In genomic region chr6:95552339-95552950, GRCm38 (mm10) we compare ENCODE assay signal across 18 mouse cellular contexts.
DNase-seq lines count a peak whose midpoint lies in the region; ATAC-seq lines count a peak whose summit lies in the region.
"Had no signal": no experiment of that assay in that cellular context is flagged by ENCODE, and none has a peak within 500 bp of the region (broad histone marks: within the 10 kb centered on the region; RNA-seq: fewer than 3 reads in every experiment).

No protein-coding gene starts in this region.

- 71% methylated on average over 6 of the region's 6 CpGs for WGBS in hindbrain, embryonic 10.5 days
- 72% methylated on average over 6 of the region's 6 CpGs for WGBS in hindbrain, embryonic 13.5 days

- peak overlapping the region; percentile 12; the same call in 1 of the 2 replicates for H3K27ac ChIP-seq in hindbrain, embryonic 10.5 days
- H3K27ac ChIP-seq in hindbrain, embryonic 13.5 days = no peak overlapping the region
- H3K27ac ChIP-seq: limb, embryonic 12.5 days; liver, embryonic 14.5 days; neural tube, embryonic 13.5 days had no signal

- DNase-seq in hindbrain, embryonic 10.5 days (ENCODE audit: low spot score) = no peak
- DNase-seq in spleen, postnatal 36 days (ENCODE audit: low spot score in 2 of 2) = peak; percentile 22 to 37
- DNase-seq in spleen, postnatal 14 days (ENCODE audit: low spot score in 2 of 2) = no peak
- DNase-seq in adrenal gland, postnatal 14 days = no peak
- no peak for DNase-seq in urinary bladder, postnatal 14 days (ENCODE audit: low spot score)
- DNase-seq: adrenal gland, postnatal 25 days; cerebellum, postnatal 10 days; forebrain, postnatal 0 days; gastrocnemius, postnatal 25 days; kidney, postnatal 25 days; layer of hippocampus, postnatal 36 days; right cerebral cortex, postnatal 4 days had no signal

- no peak overlapping the region for H3K9ac ChIP-seq in hindbrain, embryonic 13.5 days
- H3K9ac ChIP-seq: forebrain, postnatal 0 days; limb, embryonic 12.5 days; liver, embryonic 14.5 days; neural tube, embryonic 13.5 days had no signal

- no peaks in the 10 kb centered on the region for H3K36me3 ChIP-seq in hindbrain, embryonic 10.5 days
- H3K36me3 ChIP-seq in hindbrain, embryonic 13.5 days = no peaks in the 10 kb centered on the region
- H3K36me3 ChIP-seq: limb, embryonic 12.5 days; neural tube, embryonic 13.5 days had no signal

- H3K9me3 ChIP-seq in hindbrain, embryonic 10.5 days = no peaks in the 10 kb centered on the region
- no peaks in the 10 kb centered on the region for H3K9me3 ChIP-seq in hindbrain, embryonic 13.5 days
- H3K9me3 ChIP-seq: limb, embryonic 12.5 days; neural tube, embryonic 13.5 days had no signal

- ATAC-seq in hindbrain, embryonic 13.5 days (ENCODE audit: low FRiP score) = no peak
- peak; percentile 70 for ATAC-seq in inflammation-experienced regulatory T-cells, adult 6 months
- ATAC-seq: forebrain, postnatal 0 days; intestine, postnatal 0 days had no signal

- H3K27me3 ChIP-seq in hindbrain, embryonic 10.5 days (ENCODE audit: insufficient read depth, poor library complexity, severe bottlenecking) = no peaks in the 10 kb centered on the region
- peaks cover 40% of the 10 kb centered on the region for H3K27me3 ChIP-seq in hindbrain, embryonic 13.5 days
- H3K27me3 ChIP-seq: limb, embryonic 12.5 days; neural tube, embryonic 13.5 days had no signal

- H3K4me2 ChIP-seq in hindbrain, embryonic 13.5 days = no peak overlapping the region
- H3K4me2 ChIP-seq: limb, embryonic 12.5 days; neural tube, embryonic 13.5 days had no signal

- peaks cover 24% of the 10 kb centered on the region for H3K4me1 ChIP-seq in hindbrain, embryonic 10.5 days (replicated peaks)
- peaks cover 6% of the 10 kb centered on the region; the same call in 1 of the 2 replicates for H3K4me1 ChIP-seq in hindbrain, embryonic 13.5 days (replicated peaks)
- H3K4me1 ChIP-seq: limb, embryonic 12.5 days had no signal

- no peak overlapping the region for H3K4me3 ChIP-seq in hindbrain, embryonic 10.5 days
- no peak overlapping the region for H3K4me3 ChIP-seq in hindbrain, embryonic 13.5 days
- H3K4me3 ChIP-seq: limb, embryonic 12.5 days; neural tube, embryonic 13.5 days had no signal

Comparison
In these comparisons a context has a peak if more than half of its experiments do, and no peak if none do; other contexts are left out.
1. DNase-seq: peak in spleen, postnatal 36 days (2 of 2); none in hindbrain, embryonic 10.5 days (single experiment), spleen, postnatal 14 days (0 of 2), adrenal gland, postnatal 14 days (single experiment) and urinary bladder, postnatal 14 days (single experiment).